Mouse (Mus musculus) subcutaneous adipose tissue, adult 2 months (tissue): ENCODE measurements around the gene Gm5615. TPM values are rescaled to one million over a fixed set of nuclear protein-coding genes. Genes with fewer than 3 reads are reported as not detected.

Experiments
- polyA plus RNA-seq: library from polyadenylated mRNA; depleted of rRNA; stranded (reverse); fragments of >200 nt; gene quantifications from 2 replicates; pipeline ENCODE4 v1.2.3, GENCODE M21; 2012; ENCODE audit warnings: low replicate concordance; rRNA removed

Gm5615 gene
- not detected in 2 replicates for polyA plus RNA-seq

GRCm38 (mm10) chr9:36541863-36542262, at the start of gene Gm5615:
Gene Gm5615 (minus strand): TSS chr9:36541963.

GRCm38 (mm10) chr9:36582535-36582934, 40.8 kb upstream of the Gm5615 start, which contains the start of gene Gm17689:
Gene Gm17689 (minus strand): TSS chr9:36582635.

Other genes with a start within 250 kb of the Gm5615 start
- not detected in 2 replicates for gene Gm7257, start 110.1 kb downstream of the Gm5615 start, polyA plus RNA-seq
- gene Gm9513, start 66.3 kb downstream of the Gm5615 start, polyA plus RNA-seq = not detected in 2 replicates
- gene Gm17689, start 40.7 kb upstream of the Gm5615 start, polyA plus RNA-seq = not detected in 2 replicates
- 0.32 TPM in 1 of 2 replicates, not detected in the other for gene A630095E13Rik, start 101.4 kb upstream of the Gm5615 start, polyA plus RNA-seq
- not detected in 2 replicates for gene Acrv1, start 151.3 kb upstream of the Gm5615 start, polyA plus RNA-seq
- gene Chek1, start 185.1 kb upstream of the Gm5615 start, polyA plus RNA-seq = 0.09 and 2.6 TPM in 2 replicates
- 202 and 364 TPM in 2 replicates for gene Stt3a, start 225.7 kb upstream of the Gm5615 start, polyA plus RNA-seq